Mouse (Mus musculus) ES-Bruce4 (cell line): ENCODE data around the gene Prkd1.

ENCODE experiments used
- CTCF ChIP-seq: IDR thresholded peaks from one replicate; pipeline ENCODE4 v1.8.1; 2011; ENCODE audit warnings: low read depth, low read length
- POLR2A ChIP-seq: IDR thresholded peaks from one replicate; pipeline ENCODE4 v1.8.1; 2011; ENCODE audit warnings: low read length; ENCODE audit not compliant: insufficient read depth

DNA sequence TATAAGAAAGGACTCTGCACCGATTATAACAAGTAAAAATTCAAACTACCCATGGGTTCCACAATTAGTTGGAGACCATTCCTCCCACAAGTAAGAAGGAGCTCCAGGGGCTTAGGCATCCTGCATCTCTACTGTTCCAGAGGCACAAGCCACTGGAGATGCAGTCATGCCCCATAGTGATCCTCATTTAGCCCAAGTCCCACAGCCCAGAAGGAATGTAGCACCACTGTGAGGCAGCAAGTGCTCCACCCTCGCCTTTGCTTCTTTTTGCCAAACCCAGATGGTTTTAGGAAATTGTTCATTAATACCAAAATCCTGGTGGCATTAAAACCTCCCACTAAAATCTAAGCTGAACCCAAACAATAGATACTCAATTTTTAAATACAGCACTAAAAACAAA lies 111.1 kb downstream of the Prkd1 start:
- no peak for TF ChIP-seq CTCF
- TF ChIP-seq POLR2A = no peak
